Mouse (Mus musculus) CH12.LX (cell line): ENCODE data around the gene Myt1l. TPM values are rescaled to one million over a fixed set of nuclear protein-coding genes. Genes with fewer than 3 reads are reported as not detected.

ENCODE experiments used
- DNase-seq: peaks from one replicate; pipeline ENCODE4 v3.0.0-alpha.2; 2013; ENCODE audit errors: extremely low read depth
- H3K27ac ChIP-seq: 2 replicates; pipeline ENCODE4 v1.5.1; 2012; ENCODE audit warnings: low read depth, mild to moderate bottlenecking, control low read depth, moderate library complexity; ENCODE audit not compliant: insufficient read depth
- H3K27me3 ChIP-seq: replicated peaks from 2 replicates; pipeline ENCODE3; 2012; ENCODE audit warnings: inconsistent platforms
- H3K36me3 ChIP-seq, 2 experiments: replicated peaks in 1 of 2; 2 replicates each; pipeline versions ENCODE3 to v1.6.1; 2012; ENCODE audit warnings: inconsistent platforms in 1 of 2, low read length in 1 of 2, mild to moderate bottlenecking in 1 of 2, mixed read lengths in 1 of 2, moderate library complexity in 1 of 2; ENCODE audit not compliant: control insufficient read depth in 1 of 2, insufficient read depth in 1 of 2
- H3K4me1 ChIP-seq, 2 experiments: 2 replicates each; pipeline ENCODE4 v1.6.1; 2012; ENCODE audit warnings: inconsistent platforms in 1 of 2, moderate library complexity in 1 of 2; ENCODE audit not compliant: insufficient read depth in 2 of 2, control insufficient read depth in 1 of 2
- H3K4me2 ChIP-seq: 2 replicates; pipeline ENCODE4 v1.6.1; 2012; ENCODE audit warnings: low read depth, mild to moderate bottlenecking, control low read depth; ENCODE audit not compliant: poor library complexity, insufficient read depth, severe bottlenecking
- H3K4me3 ChIP-seq, 3 experiments: fragments of 150-350 bp in 1 of 3; sonication (generic) in 1 of 3; replicated peaks in 1 of 3; 2 replicates each; pipeline versions ENCODE3 to v1.5.1; 2011 to 2012; ENCODE audit warnings: low read depth in 2 of 3, low read length in 2 of 3, mild to moderate bottlenecking in 2 of 3, moderate library complexity in 2 of 3, control low read depth in 1 of 3, improper control_type of control experiment in 1 of 3, inconsistent platforms in 1 of 3, mixed read lengths in 1 of 3; ENCODE audit not compliant: poor library complexity in 1 of 3
- H3K79me2 ChIP-seq: replicated peaks from 2 replicates; pipeline ENCODE4 v1.6.1; 2012; ENCODE audit warnings: mild to moderate bottlenecking, moderate library complexity; ENCODE audit not compliant: control insufficient read depth, poor library complexity, insufficient read depth, severe bottlenecking; ENCODE audit errors: extremely low read depth
- H3K9ac ChIP-seq: 2 replicates; pipeline ENCODE4 v1.6.1; 2012; ENCODE audit warnings: low read depth, mild to moderate bottlenecking, control low read depth, moderate library complexity; ENCODE audit not compliant: insufficient read depth
- H3K9me3 ChIP-seq: replicated peaks from 2 replicates; pipeline ENCODE3; 2012; ENCODE audit warnings: low read length, inconsistent platforms, mixed read lengths
- BHLHE40 ChIP-seq: IDR thresholded peaks from 2 replicates; pipeline ENCODE4 v1.6.1; 2011; ENCODE audit warnings: mild to moderate bottlenecking, low read depth, low read length, improper control_type of control experiment
- CTCF ChIP-seq, 2 experiments: IDR thresholded peaks in 1 of 2; conservative IDR thresholded peaks in 1 of 2; 2 replicates each; pipeline ENCODE4 v1.5.1; 2011 to 2012; ENCODE audit warnings: low read depth in 2 of 2, low read length in 2 of 2, improper control_type of control experiment in 1 of 2, inconsistent platforms in 1 of 2, mild to moderate bottlenecking in 1 of 2, moderate library complexity in 1 of 2
- E2F4 ChIP-seq: IDR thresholded peaks from 2 replicates; pipeline ENCODE4 v1.6.1; 2011; ENCODE audit warnings: low read depth, low read length, improper control_type of control experiment; ENCODE audit not compliant: insufficient replicate concordance
- GABPA ChIP-seq: IDR thresholded peaks from 2 replicates; pipeline ENCODE4 v1.6.1; 2012; ENCODE audit warnings: low read depth, low read length, improper control_type of control experiment, inconsistent platforms; ENCODE audit not compliant: insufficient replicate concordance
- IRF4 ChIP-seq: IDR thresholded peaks from 2 replicates; pipeline ENCODE4 v1.6.1; 2014; ENCODE audit warnings: low read depth, mild to moderate bottlenecking, inconsistent platforms, low read length, improper control_type of control experiment
- JUN ChIP-seq: IDR thresholded peaks from 2 replicates; pipeline ENCODE4 v1.6.1; 2011; ENCODE audit warnings: low read depth, mild to moderate bottlenecking, low read length, improper control_type of control experiment, moderate library complexity; ENCODE audit not compliant: insufficient read depth
- JUND ChIP-seq: conservative IDR thresholded peaks from 2 replicates; pipeline ENCODE4 v1.6.1; 2011; ENCODE audit warnings: low read depth, low read length, improper control_type of control experiment
- MAFK ChIP-seq: IDR thresholded peaks from 2 replicates; pipeline ENCODE4 v1.6.1; 2011; ENCODE audit warnings: low read length, improper control_type of control experiment; ENCODE audit not compliant: insufficient replicate concordance
- MAX ChIP-seq: IDR thresholded peaks from 2 replicates; pipeline ENCODE4 v1.6.1; 2011; ENCODE audit warnings: low read length, improper control_type of control experiment
- MYC ChIP-seq: IDR thresholded peaks from 2 replicates; pipeline ENCODE4 v1.6.1; 2011; ENCODE audit warnings: low read depth, mild to moderate bottlenecking, improper control_type of control experiment, low read length
- POLR2A ChIP-seq: IDR thresholded peaks from 2 replicates; pipeline ENCODE4 v1.6.1; 2011; ENCODE audit warnings: low read depth, mild to moderate bottlenecking, improper control_type of control experiment, low read length
- POLR2AphosphoS2 ChIP-seq: IDR thresholded peaks from 2 replicates; pipeline ENCODE4 v1.6.1; 2011; ENCODE audit warnings: low read depth, low read length, improper control_type of control experiment
- RAD21 ChIP-seq: IDR thresholded peaks from 2 replicates; pipeline ENCODE4 v1.6.1; 2011; ENCODE audit warnings: low read depth, mild to moderate bottlenecking, low read length, improper control_type of control experiment, moderate library complexity
- SIN3A ChIP-seq: IDR thresholded peaks from 2 replicates; pipeline ENCODE4 v1.6.1; 2012; ENCODE audit warnings: low read length, improper control_type of control experiment, inconsistent platforms
- SMC3 ChIP-seq: IDR thresholded peaks from 2 replicates; pipeline ENCODE4 v1.6.1; 2011; ENCODE audit warnings: low read depth, low read length, improper control_type of control experiment
- UBTF ChIP-seq: IDR thresholded peaks from 2 replicates; pipeline ENCODE4 v1.6.1; 2012; ENCODE audit warnings: low read depth, mild to moderate bottlenecking, inconsistent platforms, low read length, improper control_type of control experiment, moderate library complexity
- USF1 ChIP-seq: IDR thresholded peaks from 2 replicates; pipeline ENCODE4 v1.6.1; 2014; ENCODE audit warnings: low read depth, mild to moderate bottlenecking, inconsistent platforms, low read length, improper control_type of control experiment
- USF2 ChIP-seq: conservative IDR thresholded peaks from 2 replicates; pipeline ENCODE4 v1.6.1; 2011; ENCODE audit warnings: low read depth, low read length, improper control_type of control experiment
- ZKSCAN1 ChIP-seq: IDR thresholded peaks from 2 replicates; pipeline ENCODE4 v1.6.1; 2012; ENCODE audit warnings: low read depth, inconsistent platforms, low read length, improper control_type of control experiment, borderline replicate concordance
- ZMIZ1 ChIP-seq: IDR thresholded peaks from 2 replicates; pipeline ENCODE4 v1.6.1; 2012; ENCODE audit warnings: low read depth, mild to moderate bottlenecking, inconsistent platforms, low read length, improper control_type of control experiment
- dilution Hi-C: fragments of 300-500 bp; cut with MboI; formaldehyde crosslinking; loops from 2 replicates; pipeline ENCODE4 v1.14.3; 2020; ENCODE audit warnings: low sequenced_read_pairs; ENCODE audit not compliant: extremely low pct_unique_long_range_greater_than_20kb, extremely low pct_ligation_motif_present
- in situ Hi-C: fragments of 300-500 bp; cut with MboI; formaldehyde crosslinking; loops from 3 replicates; pipeline ENCODE4 v1.14.3; 2019; ENCODE audit warnings: low sequenced_read_pairs, low pct_ligation_motif_present, low pct_unique_long_range_greater_than_20kb, mixed read lengths
- polyA plus RNA-seq: library from polyadenylated mRNA; unstranded; fragments of >175 nt; gene quantifications from 2 replicates; pipeline ENCODE4 v1.2.1, GENCODE M21; 2012; ENCODE audit warnings: low read depth; ENCODE audit not compliant: insufficient read length
- total RNA-seq, 2 experiments: library from RNA; depleted of rRNA; stranded (reverse); fragments of 300-350 nt in 1 of 2; fragments of >200 nt in 1 of 2; gene quantifications; 2 replicates each; pipeline ENCODE4 v1.2.3; 2012 to 2014

Gene Myt1l
- total and polyA plus RNA-seq, 3 experiments: 0.31 to 1.1 TPM; not detected in 1

DNA sequence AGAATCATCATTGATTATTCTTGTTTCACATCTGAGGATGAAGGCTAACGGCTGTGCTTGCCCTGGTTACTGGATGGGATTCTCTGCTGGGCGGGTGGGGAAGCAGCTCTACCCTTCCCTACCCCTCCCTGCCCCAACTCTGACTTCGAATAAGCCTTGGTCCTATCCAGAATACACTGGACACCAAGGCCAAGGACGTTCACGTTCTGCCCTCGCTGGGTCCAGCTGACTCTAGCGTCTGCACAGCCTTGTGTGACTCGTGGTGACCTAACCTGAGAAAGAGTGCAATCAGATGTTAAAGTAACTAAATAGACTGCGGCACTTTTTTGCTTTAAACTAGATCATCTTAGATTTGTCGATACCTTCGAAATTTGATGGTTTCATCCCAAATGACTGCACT, 393.3 kb downstream of the Myt1l start:
- DNase-seq: no peak
- TF ChIP-seq JUND (no peak), CTCF (conservative IDR thresholded peaks at IDR 0.05 in 1 of 2, IDR thresholded peaks at IDR 0.05 in 1 of 2; ENCODE audit: low read depth in 2 of 2, low read length in 2 of 2) (no peak), GABPA (no peak), MAX (no peak), IRF4 (no peak), MYC (no peak), E2F4 (no peak), RAD21 (no peak), JUN (no peak), POLR2AphosphoS2 (no peak), ZMIZ1 (no peak), USF2 (no peak), USF1 (no peak), SIN3A (no peak), POLR2A (no peak), UBTF (no peak), ZKSCAN1 (no peak), MAFK (no peak), BHLHE40 (no peak)
- in situ Hi-C loops: loop anchor here (25.0 kb wide), 1 partner anchor 441 kb away; the partner anchor contains the start of gene Sntg2
- no peak overlapping the region for H3K27ac ChIP-seq
- no peak overlapping the region for H3K4me2 ChIP-seq
- no peak overlapping the region for H3K4me3 ChIP-seq
- no peaks in the 10 kb centered on the region for H3K27me3 ChIP-seq
- no peaks in the 10 kb centered on the region for H3K36me3 ChIP-seq
- H3K4me1 ChIP-seq: 0 out of 4 replicates have a peak, but pooled peaks cover 0 to 2% of the 10 kb centered on the region in 2 experiments
- no peaks in the 10 kb centered on the region for H3K79me2 ChIP-seq
- peaks cover 3% of the 10 kb centered on the region for H3K9me3 ChIP-seq
- no peak overlapping the region for H3K9ac ChIP-seq
- dilution Hi-C loops: no loop called here

DNA sequence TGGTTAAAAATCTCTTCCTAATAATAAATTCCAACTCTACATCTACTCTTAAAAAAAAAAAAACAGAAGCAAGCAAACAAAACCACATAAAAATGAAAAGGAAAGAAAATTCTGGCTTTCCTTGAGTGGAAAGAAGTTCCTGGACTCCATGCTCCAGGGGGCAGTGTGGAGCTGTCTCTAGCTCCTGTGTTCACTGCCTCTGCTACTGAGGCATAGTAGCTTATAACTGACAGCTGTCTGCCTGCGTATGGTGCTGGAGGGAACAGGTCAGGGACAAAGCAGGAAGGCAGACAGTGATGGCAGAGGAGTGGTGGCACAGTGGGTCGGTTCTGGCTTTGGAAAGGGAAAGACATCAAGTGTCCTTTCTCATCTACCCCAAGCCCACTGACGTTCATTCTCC, 398.7 kb downstream of the Myt1l start:
- H3K4me2 ChIP-seq: no peak overlapping the region
- H3K9me3 ChIP-seq: no peaks in the 10 kb centered on the region
- H3K9ac ChIP-seq: no peak overlapping the region
- H3K79me2 ChIP-seq: no peaks in the 10 kb centered on the region
- no peaks in the 10 kb centered on the region for H3K36me3 ChIP-seq
- in situ Hi-C loops: no loop called here
- peaks cover 0 to 13% of the 10 kb centered on the region in 2 experiments; a peak in 2 of 4 replicates for H3K4me1 ChIP-seq
- H3K27me3 ChIP-seq: no peaks in the 10 kb centered on the region
- no peak overlapping the region for H3K27ac ChIP-seq
- DNase-seq: peak; percentile 57
- no peak overlapping the region for H3K4me3 ChIP-seq
- TF ChIP-seq MYC: no peak
- TF ChIP-seq SMC3: peak; percentile 84
- peak; percentile 80 for TF ChIP-seq RAD21
- TF ChIP-seq CTCF (conservative IDR thresholded peaks at IDR 0.05 in 1 of 2, IDR thresholded peaks at IDR 0.05 in 1 of 2; ENCODE audit: low read depth in 2 of 2, low read length in 2 of 2): peak; percentile 47 to 81
- dilution Hi-C loops: no loop called here
